Mouse (Mus musculus): Measurements from ENCODE around the gene Prtn3.

- no peak for TF ChIP-seq POLR2A (IDR thresholded peaks at IDR 0.05; ENCODE audit: borderline replicate concordance, insufficient read depth, low read length)
- TF ChIP-seq CTCF (IDR thresholded peaks at IDR 0.05; ENCODE audit: borderline replicate concordance, insufficient read depth, low read depth, low read length), result no peak
Observed at GRCm38 (mm10) chr10:79886611-79887010, 12.3 kb downstream of the Prtn3 start.
